Mouse (Mus musculus): ENCODE data around the gene Ctsg. TPM values are rescaled to one million over a fixed set of nuclear protein-coding genes. Genes with fewer than 3 reads are reported as not detected.

The Ctsg gene
- polyA plus RNA-seq (2015; fragmentation: Nextera tagmentation; extraction: Ambion mirVana), result not detected in 2 replicates

GRCm38 (mm10) chr14:56102386-56102785, at the start of gene Ctsg:
Gene Ctsg, minus strand, starts transcription at chr14:56102574.

GRCm38 (mm10) chr14:56132508-56132907, 30.1 kb upstream of the Ctsg start, which contains the start of gene Gzmd:
Gene Gzmd, minus strand, starts transcription at chr14:56132608.

GRCm38 (mm10) chr14:56120525-56120924, 18.2 kb upstream of the Ctsg start, which contains the start of gene Gzme:
Gene Gzme, minus strand, starts transcription at chr14:56120625.

GRCm38 (mm10) chr14:56085167-56085566, 17.2 kb downstream of the Ctsg start, which contains the start of gene Mcpt8:
Gene Mcpt8, minus strand, starts transcription at chr14:56085273.

DNA sequence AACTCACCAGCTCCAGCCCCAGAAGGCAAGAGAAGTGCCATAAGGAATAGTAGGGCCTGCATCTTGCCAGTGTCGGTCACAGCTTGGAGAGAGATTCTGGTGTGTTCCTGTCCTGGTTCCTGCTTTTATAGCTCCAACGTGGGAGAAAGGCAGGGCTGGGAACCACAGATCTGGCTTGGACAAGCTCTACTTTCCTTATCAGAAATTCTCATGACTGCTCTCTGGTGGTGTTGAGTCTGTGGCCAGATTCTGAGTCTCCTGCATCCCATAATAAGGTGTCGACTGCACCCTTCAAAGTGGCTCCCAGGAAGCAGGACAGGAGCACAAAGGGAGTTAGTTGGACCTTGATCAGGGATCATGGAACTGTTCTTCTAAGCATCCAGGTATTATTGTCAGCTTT, 40.2 kb downstream of the Ctsg start, which contains the start of gene Mcpt4:
Gene Mcpt4 (minus strand): TSS at position 101 of the 400 bp plus-strand sequence.

Small RNAs within 50 kb of the gene (microRNA-seq; reads per million reads assigned to microRNA genes)
- not detected for gene Mir6949

Other genes starting within 250 kb of the Ctsg start
- 5.8 and 6.7 TPM in 2 replicates for gene Nynrin, start 248.6 kb downstream of the Ctsg start, polyA plus RNA-seq (2015; fragmentation: Nextera tagmentation; extraction: Ambion mirVana)
- gene Cbln3, start 218.2 kb downstream of the Ctsg start, polyA plus RNA-seq (2015; fragmentation: Nextera tagmentation; extraction: Ambion mirVana), result 0.68 and 1.0 TPM in 2 replicates
- gene Khnyn, start 217.6 kb downstream of the Ctsg start, polyA plus RNA-seq (2015; fragmentation: Nextera tagmentation; extraction: Ambion mirVana), result 6.2 and 7.5 TPM in 2 replicates
- 141 and 152 TPM in 2 replicates for gene Sdr39u1, start 202.3 kb downstream of the Ctsg start, polyA plus RNA-seq (2015; fragmentation: Nextera tagmentation; extraction: Ambion mirVana)
- 0.43 and 0.57 TPM in 2 replicates for gene Cma1, start 157.9 kb downstream of the Ctsg start, polyA plus RNA-seq (2015; fragmentation: Nextera tagmentation; extraction: Ambion mirVana)
- gene Cma2, start 151.6 kb downstream of the Ctsg start, polyA plus RNA-seq (2015; fragmentation: Nextera tagmentation; extraction: Ambion mirVana), result not detected in 2 replicates
- not detected in 2 replicates for gene Mcpt1, start 84.6 kb downstream of the Ctsg start, polyA plus RNA-seq (2015; fragmentation: Nextera tagmentation; extraction: Ambion mirVana)
- not detected in 2 replicates for gene Mcpt9, start 72.1 kb downstream of the Ctsg start, polyA plus RNA-seq (2015; fragmentation: Nextera tagmentation; extraction: Ambion mirVana)
- not detected in 2 replicates for gene Mcpt2, start 60.5 kb downstream of the Ctsg start, polyA plus RNA-seq (2015; fragmentation: Nextera tagmentation; extraction: Ambion mirVana)
- 0.14 TPM in 1 of 2 replicates, not detected in the other for gene Mcpt4, start 40.3 kb downstream of the Ctsg start, polyA plus RNA-seq (2015; fragmentation: Nextera tagmentation; extraction: Ambion mirVana)
- gene Mcpt8, start 17.3 kb downstream of the Ctsg start, polyA plus RNA-seq (2015; fragmentation: Nextera tagmentation; extraction: Ambion mirVana), result not detected in 2 replicates
- gene Gzme, start 18.1 kb upstream of the Ctsg start, polyA plus RNA-seq (2015; fragmentation: Nextera tagmentation; extraction: Ambion mirVana), result not detected in 2 replicates
- gene Gzmd, start 30.0 kb upstream of the Ctsg start, polyA plus RNA-seq (2015; fragmentation: Nextera tagmentation; extraction: Ambion mirVana), result not detected in 2 replicates
- not detected in 2 replicates for gene Gzmg, start 57.0 kb upstream of the Ctsg start, polyA plus RNA-seq (2015; fragmentation: Nextera tagmentation; extraction: Ambion mirVana)
- not detected in 2 replicates for gene Gzmn, start 72.0 kb upstream of the Ctsg start, polyA plus RNA-seq (2015; fragmentation: Nextera tagmentation; extraction: Ambion mirVana)
- gene Gzmf, start 108.8 kb upstream of the Ctsg start, polyA plus RNA-seq (2015; fragmentation: Nextera tagmentation; extraction: Ambion mirVana), result not detected in 2 replicates
- gene Gzmc, start 132.1 kb upstream of the Ctsg start, polyA plus RNA-seq (2015; fragmentation: Nextera tagmentation; extraction: Ambion mirVana), result 0.30 TPM in 1 of 2 replicates, not detected in the other
- not detected in 2 replicates for gene Gzmb, start 159.7 kb upstream of the Ctsg start, polyA plus RNA-seq (2015; fragmentation: Nextera tagmentation; extraction: Ambion mirVana)